Mouse (Mus musculus): ENCODE results near the gene Tspan18.

DNA sequence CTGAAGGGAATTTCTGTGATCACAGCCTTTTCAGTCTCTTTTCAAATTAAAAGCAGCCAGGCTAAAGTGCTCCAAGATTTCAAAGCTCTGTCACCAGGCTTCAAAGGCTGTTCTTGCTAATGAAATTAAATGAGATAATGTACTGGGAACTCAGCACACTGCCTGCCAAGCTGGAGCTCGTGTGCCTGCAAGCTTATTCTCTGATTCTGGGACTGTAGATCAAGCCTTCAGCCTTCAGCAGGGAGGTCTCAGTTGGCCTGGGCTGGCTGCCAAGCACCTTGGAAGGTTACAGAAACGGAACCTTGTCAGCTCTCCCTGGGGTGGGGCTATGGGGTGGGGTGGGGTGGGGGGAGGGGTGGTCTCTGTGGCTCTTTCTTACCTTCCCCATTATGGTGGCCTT lies 171.0 kb downstream of the Tspan18 start:
- TF ChIP-seq CTCF (conservative IDR thresholded peaks at IDR 0.05; ENCODE audit: low read length) (no peak), NANOG (IDR thresholded peaks at IDR 0.05; ENCODE audit: borderline replicate concordance, low read length) (no peak), POU5F1 (IDR thresholded peaks at IDR 0.05; ENCODE audit: borderline replicate concordance, low read length) (no peak)
